Mouse (Mus musculus) midbrain, embryonic 12.5 days (tissue): ENCODE data around the gene Hnrnpab. TPM values are rescaled to one million over a fixed set of nuclear protein-coding genes. Genes with fewer than 3 reads are reported as not detected.

ENCODE experiments used
- ATAC-seq: fragments of 200-750 bp; cut with Nextera tagmentation; 2 replicates; pipeline ENCODE4 v1.8.0; 2017; ENCODE audit warnings: low read depth, moderate TSS enrichment, moderate library complexity; ENCODE audit not compliant: low FRiP score
- H3K27ac ChIP-seq: fragments of 300-500 bp; sonication (generic); replicated peaks from 2 replicates; pipeline ENCODE4 v1.5.1; 2016; ENCODE audit warnings: mild to moderate bottlenecking
- H3K27me3 ChIP-seq: fragments of 300-500 bp; sonication (generic); 2 replicates; pipeline ENCODE4 v1.6.1; 2016; ENCODE audit warnings: mild to moderate bottlenecking
- H3K36me3 ChIP-seq: fragments of 300-500 bp; sonication (generic); 2 replicates; pipeline ENCODE4 v1.6.1; 2016
- H3K4me1 ChIP-seq: fragments of 300-500 bp; sonication (generic); 2 replicates; pipeline ENCODE4 v1.6.1; 2016
- H3K4me2 ChIP-seq: fragments of 300-500 bp; sonication (generic); replicated peaks from 2 replicates; pipeline ENCODE4 v1.6.1; 2016; ENCODE audit warnings: mild to moderate bottlenecking, moderate library complexity
- H3K4me3 ChIP-seq: fragments of 300-500 bp; sonication (generic); 2 replicates; pipeline ENCODE4 v1.5.1; 2016; ENCODE audit warnings: mild to moderate bottlenecking
- H3K9ac ChIP-seq: fragments of 300-500 bp; sonication (generic); replicated peaks from 2 replicates; pipeline ENCODE4 v1.6.1; 2016; ENCODE audit warnings: mild to moderate bottlenecking, moderate library complexity
- H3K9me3 ChIP-seq: fragments of 300-500 bp; sonication (generic); 2 replicates; pipeline ENCODE4 v1.6.1; 2016; ENCODE audit warnings: mild to moderate bottlenecking
- WGBS: fragments of 180-500 bp; shearing (Covaris S2); methylation state at CpG from one replicate; pipeline ENCODE4 v1.1.7; 2016; 5-methylcytosine and 5-hydroxymethylcytosine counted together
- polyA plus RNA-seq: library from polyadenylated mRNA; unstranded; fragments of >200 nt; fragmentation: Nextera tagmentation; extraction: Ambion mirVana; gene quantifications from 2 replicates; pipeline ENCODE4 v1.2.1, GENCODE M21; 2016

Gene Hnrnpab
- polyA plus RNA-seq, 1 experiment from 2014 or later = 771 TPM

DNA sequence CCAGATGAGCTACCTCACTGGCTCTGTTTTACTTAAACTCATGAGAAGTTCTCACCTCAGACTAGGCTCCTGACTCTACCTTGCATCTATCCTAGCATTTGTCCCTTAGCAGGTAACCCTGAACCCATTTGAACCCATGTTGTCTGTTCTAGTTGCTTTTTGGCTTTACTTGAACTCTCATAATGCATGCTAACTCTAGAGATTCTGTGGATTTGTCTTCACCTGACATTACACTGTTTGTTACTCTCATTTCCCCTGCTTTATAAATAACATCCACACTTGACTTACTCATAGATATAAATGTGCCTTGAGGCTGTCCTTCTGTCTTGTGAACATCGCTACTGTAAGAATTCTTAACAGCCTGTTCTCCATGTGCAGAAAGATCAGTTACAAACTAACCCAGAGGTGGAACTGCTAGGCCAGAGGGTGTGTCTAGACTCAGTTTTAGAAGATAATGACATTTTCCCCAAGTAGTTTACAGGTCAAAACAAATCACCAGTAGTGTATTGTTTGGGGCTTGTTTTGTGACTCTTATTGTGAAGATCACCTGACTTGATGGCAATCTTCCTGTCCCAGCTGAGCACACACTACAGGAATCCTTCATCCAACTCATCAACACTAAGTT is 11.1 kb downstream of the Hnrnpab start:
- no peak overlapping the region for H3K4me3 ChIP-seq
- no peak overlapping the region for H3K9ac ChIP-seq
- H3K36me3 ChIP-seq = peaks cover 97% of the 10 kb centered on the region
- H3K9me3 ChIP-seq = no peaks in the 10 kb centered on the region
- no peak overlapping the region for H3K4me2 ChIP-seq
- no peak overlapping the region for H3K27ac ChIP-seq
- no peaks in the 10 kb centered on the region for H3K4me1 ChIP-seq
- WGBS = 96% methylated on average over 1 of the region's 1 CpGs
- H3K27me3 ChIP-seq = no peaks in the 10 kb centered on the region
- no peak for ATAC-seq

GRCm38 (mm10) chr11:51594715-51595350 is 11.8 kb downstream of the Hnrnpab start:
- Histone ChIP-seq H3K4me1 (no peaks in the 10 kb centered on the region), H3K36me3 (peaks cover 97% of the 10 kb centered on the region), H3K27me3 (no peaks in the 10 kb centered on the region), H3K9ac (no peak overlapping the region), H3K9me3 (no peaks in the 10 kb centered on the region), H3K4me3 (no peak overlapping the region), H3K4me2 (no peak overlapping the region), H3K27ac (no peak overlapping the region)
- no peak for ATAC-seq
- WGBS = 84% methylated on average over 3 of the region's 3 CpGs

- Histone ChIP-seq H3K36me3 (peaks cover 97% of the 10 kb centered on the region), H3K9me3 (no peaks in the 10 kb centered on the region), H3K4me2 (no peak overlapping the region), H3K27ac (no peak overlapping the region), H3K27me3 (no peaks in the 10 kb centered on the region), H3K9ac (no peak overlapping the region), H3K4me1 (no peaks in the 10 kb centered on the region), H3K4me3 (no peak overlapping the region)
- ATAC-seq = no peak
- WGBS = 94% methylated on average over 6 of the region's 6 CpGs
Measured at GRCm38 (mm10) chr11:51593849-51594248, 12.8 kb downstream of the Hnrnpab start.

- no peaks in the 10 kb centered on the region for H3K9me3 ChIP-seq
- no peak overlapping the region for H3K27ac ChIP-seq
- no peaks in the 10 kb centered on the region for H3K27me3 ChIP-seq
- H3K4me1 ChIP-seq = no peaks in the 10 kb centered on the region
- H3K4me3 ChIP-seq = no peak overlapping the region
- peaks cover 96% of the 10 kb centered on the region for H3K36me3 ChIP-seq
- H3K4me2 ChIP-seq = no peak overlapping the region
- 89% methylated on average over 4 of the region's 4 CpGs for WGBS
- ATAC-seq = no peak
- no peak overlapping the region for H3K9ac ChIP-seq
Measured at GRCm38 (mm10) chr11:51593368-51593767, 13.3 kb downstream of the Hnrnpab start.

DNA sequence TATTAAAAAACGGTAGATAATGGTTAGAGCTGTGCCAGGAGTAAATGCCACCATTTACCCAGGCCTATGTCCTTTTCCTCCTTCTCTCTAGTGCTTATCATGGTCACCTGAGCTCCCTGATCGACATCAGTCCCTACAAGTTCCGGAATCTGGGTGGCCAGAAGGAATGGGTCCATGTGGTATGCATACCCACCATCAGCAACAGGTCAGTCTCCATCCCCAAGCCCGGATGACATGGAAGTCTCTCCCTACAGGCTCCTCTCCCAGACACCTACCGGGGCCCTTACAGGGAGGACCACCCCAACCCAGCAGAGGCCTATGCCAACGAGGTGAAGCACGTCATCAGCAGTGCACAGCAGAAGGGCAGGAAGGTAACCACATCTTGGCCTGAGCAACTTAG is 14.7 kb downstream of the Hnrnpab start:
- H3K9me3 ChIP-seq = no peaks in the 10 kb centered on the region
- ATAC-seq = no peak
- H3K27me3 ChIP-seq = no peaks in the 10 kb centered on the region
- no peak overlapping the region for H3K4me3 ChIP-seq
- no peaks in the 10 kb centered on the region for H3K4me1 ChIP-seq
- 91% methylated on average over 7 of the region's 7 CpGs for WGBS
- H3K36me3 ChIP-seq = peaks cover 96% of the 10 kb centered on the region
- H3K27ac ChIP-seq = no peak overlapping the region
- H3K4me2 ChIP-seq = no peak overlapping the region
- no peak overlapping the region for H3K9ac ChIP-seq

- no peak overlapping the region for H3K27ac ChIP-seq
- H3K36me3 ChIP-seq = peaks cover 96% of the 10 kb centered on the region
- no peaks in the 10 kb centered on the region for H3K27me3 ChIP-seq
- H3K4me2 ChIP-seq = no peak overlapping the region
- WGBS = 83% methylated on average over 7 of the region's 7 CpGs
- H3K9me3 ChIP-seq = no peaks in the 10 kb centered on the region
- no peak for ATAC-seq
- no peak overlapping the region for H3K9ac ChIP-seq
- no peaks in the 10 kb centered on the region for H3K4me1 ChIP-seq
- no peak overlapping the region for H3K4me3 ChIP-seq
Measured at GRCm38 (mm10) chr11:51591168-51591567, 15.5 kb downstream of the Hnrnpab start.

- Histone ChIP-seq H3K9me3 (no peaks in the 10 kb centered on the region), H3K27ac (no peak overlapping the region), H3K9ac (no peak overlapping the region), H3K4me1 (peaks cover 10% of the 10 kb centered on the region), H3K4me3 (no peak overlapping the region), H3K4me2 (no peak overlapping the region), H3K36me3 (peaks cover 85% of the 10 kb centered on the region), H3K27me3 (no peaks in the 10 kb centered on the region)
- ATAC-seq = no peak
Measured at GRCm38 (mm10) chr11:51590002-51590401, 16.6 kb downstream of the Hnrnpab start.

- Histone ChIP-seq H3K4me1 (peaks cover 15% of the 10 kb centered on the region), H3K9me3 (no peaks in the 10 kb centered on the region), H3K27ac (no peak overlapping the region), H3K4me2 (no peak overlapping the region), H3K9ac (no peak overlapping the region), H3K4me3 (no peak overlapping the region), H3K27me3 (no peaks in the 10 kb centered on the region), H3K36me3 (peaks cover 76% of the 10 kb centered on the region)
- ATAC-seq = no peak
- 95% methylated on average over 3 of the region's 3 CpGs for WGBS
Measured at GRCm38 (mm10) chr11:51588833-51589232, 17.8 kb downstream of the Hnrnpab start.

GRCm38 (mm10) chr11:51587059-51587458 is 19.6 kb downstream of the Hnrnpab start:
- no peak for ATAC-seq
- Histone ChIP-seq H3K4me2 (no peak overlapping the region), H3K9ac (no peak overlapping the region), H3K27me3 (no peaks in the 10 kb centered on the region), H3K4me1 (peaks cover 22% of the 10 kb centered on the region), H3K9me3 (no peaks in the 10 kb centered on the region), H3K36me3 (peaks cover 58% of the 10 kb centered on the region), H3K27ac (no peak overlapping the region; the same call in 1 of the 2 replicates), H3K4me3 (no peak overlapping the region)
- WGBS = 87% methylated on average over 1 of the region's 1 CpGs

DNA sequence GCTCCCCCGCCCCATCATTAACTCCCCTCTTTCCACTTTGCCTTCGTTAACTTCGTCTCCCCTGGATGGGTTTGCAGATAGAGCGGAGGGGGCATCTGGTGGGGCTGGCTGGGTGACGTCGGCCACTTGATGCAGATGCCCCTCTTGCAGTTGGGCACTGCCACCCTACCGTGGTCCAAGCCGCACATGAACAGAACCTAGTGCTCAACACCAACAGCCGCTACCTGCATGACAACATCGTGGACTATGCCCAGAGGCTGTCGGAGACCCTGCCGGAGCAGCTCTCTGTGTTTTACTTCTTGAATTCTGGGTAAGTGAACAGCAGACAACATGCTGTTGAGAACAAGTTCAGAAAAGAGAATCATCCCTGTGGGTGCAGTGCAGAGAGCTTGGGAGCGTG is 20.2 kb downstream of the Hnrnpab start:
- H3K4me3 ChIP-seq = no peak overlapping the region
- H3K9me3 ChIP-seq = no peaks in the 10 kb centered on the region
- no peak overlapping the region for H3K4me2 ChIP-seq
- peaks cover 22% of the 10 kb centered on the region for H3K4me1 ChIP-seq
- WGBS = 94% methylated on average over 13 of the region's 13 CpGs
- ATAC-seq = no peak
- peaks cover 51% of the 10 kb centered on the region for H3K36me3 ChIP-seq
- no peak overlapping the region for H3K27ac ChIP-seq
- no peak overlapping the region for H3K9ac ChIP-seq
- H3K27me3 ChIP-seq = no peaks in the 10 kb centered on the region

- Histone ChIP-seq H3K9ac (peak overlapping the region; percentile 74; the same call in 1 of the 2 replicates), H3K27ac (peak overlapping the region; percentile 91; the same call in 1 of the 2 replicates), H3K4me1 (peaks cover 22% of the 10 kb centered on the region), H3K9me3 (no peaks in the 10 kb centered on the region), H3K4me2 (peak overlapping the region; percentile 85), H3K27me3 (no peaks in the 10 kb centered on the region), H3K36me3 (peaks cover 45% of the 10 kb centered on the region), H3K4me3 (peak overlapping the region; percentile 52)
- 0 out of 2 replicates have a peak, but pooled peaks have one; percentile 1 for ATAC-seq
- 72% methylated on average over 8 of the region's 8 CpGs for whole genome bisulfite sequencing
Measured at GRCm38 (mm10) chr11:51585608-51586252, 20.9 kb downstream of the Hnrnpab start.

GRCm38 (mm10) chr11:51584431-51585248 is 22.0 kb downstream of the Hnrnpab start, which contains the start of gene Phykpl:
Gene Phykpl (plus strand): TSS chr11:51584757.
- WGBS = under 1% methylated on average over 59 of the region's 59 CpGs
- ATAC-seq = peak; percentile 92
- no peaks in the 10 kb centered on the region for H3K27me3 ChIP-seq

More at GRCm38 (mm10) chr11:51584431-51585248, 22.0 kb downstream of the Hnrnpab start, which contains the start of gene Phykpl:
- Histone ChIP-seq H3K27ac (peak within 1 kb of the TSS; percentile 91), H3K36me3 (peaks cover 34% of the 10 kb centered on the region), H3K4me3 (peak within 1 kb of the TSS; percentile 52), H3K9me3 (no peaks in the 10 kb centered on the region), H3K4me1 (peaks cover 22% of the 10 kb centered on the region), H3K4me2 (peak within 1 kb of the TSS; percentile 85), H3K9ac (peak within 1 kb of the TSS; percentile 74)
